Mouse (Mus musculus): ENCODE results near the gene G0s2.
"Not testable (repeated sequence)": the region's sequence is repeated elsewhere in the genome, so short reads cannot be mapped to it uniquely, and the experiment has no call there.

Gene G0s2

GRCm38 (mm10) chr1:193263026-193263907 lies 9.8 kb downstream of the G0s2 start:
- ChIA-PET POLR2A (interaction anchor here in 2 of 4 experiments (0.7 to 1.0 kb wide), 2 partner anchors 10 to 1098 kb away, joined by 4 read pairs; partner anchors contain the start of gene G0s2 (in 1 of the 2)), CTCF (interaction anchor here in 2 of 4 experiments (0.6 to 1.1 kb wide), 3 partner anchors 61 to 178 kb away, joined by 3 to 4 read pairs (median 3); no protein-coding TSS in a partner anchor)

- POLR2A ChIA-PET: no interaction called here
- CTCF ChIA-PET: interaction anchor here in 1 of 4 experiments (0.7 kb wide), 1 partner anchor 469 kb away, joined by 3 read pairs; no protein-coding TSS in a partner anchor
These were observed 11.0 kb downstream of the G0s2 start for GRCm38 (mm10) chr1:193261897-193262548.

- CTCF ChIA-PET: no interaction called here
- POLR2A ChIA-PET: interaction anchor here in 1 of 4 experiments (1.5 kb wide), 1 partner anchor 13 kb away, joined by 3 read pairs; no protein-coding TSS in a partner anchor
These were observed 13.5 kb downstream of the G0s2 start for GRCm38 (mm10) chr1:193259559-193259958.

GRCm38 (mm10) chr1:193256621-193257098 lies 16.4 kb downstream of the G0s2 start:
- CTCF ChIA-PET: interaction anchor here (0.6 to 1.3 kb wide), 6 partner anchors 67 to 434 kb away, joined by 3 to 15 read pairs (median 4); no protein-coding TSS in a partner anchor
- POLR2A ChIA-PET: interaction anchor here in 1 of 4 experiments (0.6 kb wide), 1 partner anchor 183 kb away, joined by 5 read pairs; no protein-coding TSS in a partner anchor

- POLR2A ChIA-PET: interaction anchor here in 1 of 4 experiments (0.6 kb wide), 1 partner anchor 183 kb away, joined by 5 read pairs; no protein-coding TSS in a partner anchor
- CTCF ChIA-PET: interaction anchor here in 3 of 4 experiments (0.6 to 1.0 kb wide), 4 partner anchors 68 to 126 kb away, joined by 3 to 4 read pairs (median 3); no protein-coding TSS in a partner anchor
These were observed 16.8 kb downstream of the G0s2 start for GRCm38 (mm10) chr1:193256289-193256577.

DNA sequence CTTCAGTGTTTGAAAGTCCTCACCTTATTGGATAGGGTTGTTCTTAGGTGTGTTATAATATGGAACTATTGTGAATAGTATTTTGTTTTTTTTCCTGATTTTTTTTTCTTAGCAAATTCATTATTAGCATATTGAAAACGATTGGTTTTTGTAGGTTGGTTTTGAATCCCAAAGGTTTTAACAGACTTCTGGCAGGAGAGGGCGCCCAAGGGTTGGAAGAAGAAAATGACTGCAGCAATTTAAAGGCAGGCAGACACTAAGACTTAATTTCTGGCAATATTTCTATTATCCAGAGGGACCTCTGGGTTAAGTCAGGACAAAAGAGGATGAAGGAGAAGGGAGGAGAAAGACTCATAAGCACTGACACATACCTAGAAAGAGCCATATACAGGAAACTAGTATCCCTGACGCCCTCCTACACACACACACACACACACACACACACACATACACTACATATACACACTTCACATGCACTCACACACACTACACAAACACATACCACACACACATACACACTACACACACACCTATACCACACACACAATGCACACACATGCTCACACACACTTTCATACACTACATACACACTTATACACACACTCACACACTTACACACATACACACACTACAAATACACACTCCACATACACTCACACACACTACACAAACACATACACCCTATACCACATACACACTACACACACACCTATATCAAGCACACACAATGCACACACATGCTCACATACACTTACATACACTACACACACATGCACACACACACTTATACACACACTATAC lies 17.3 kb downstream of the G0s2 start:
- ChIA-PET POLR2A (interaction anchor here in 1 of 4 experiments (1.3 kb wide), 1 partner anchor 121 kb away, joined by 3 read pairs; no protein-coding TSS in a partner anchor), CTCF (interaction anchor here in 3 of 4 experiments (0.7 to 1.0 kb wide), 7 partner anchors 65 to 127 kb away, joined by 3 to 5 read pairs (median 4); no protein-coding TSS in a partner anchor)

- ChIA-PET CTCF (interaction anchor here in 3 of 4 experiments (0.6 to 1.0 kb wide), 6 partner anchors 65 to 725 kb away, joined by 3 to 5 read pairs (median 4); no protein-coding TSS in a partner anchor), POLR2A (interaction anchor here in 1 of 4 experiments (1.3 kb wide), 1 partner anchor 122 kb away, joined by 3 read pairs; no protein-coding TSS in a partner anchor)
These were observed 18.0 kb downstream of the G0s2 start for GRCm38 (mm10) chr1:193255032-193255431.

DNA sequence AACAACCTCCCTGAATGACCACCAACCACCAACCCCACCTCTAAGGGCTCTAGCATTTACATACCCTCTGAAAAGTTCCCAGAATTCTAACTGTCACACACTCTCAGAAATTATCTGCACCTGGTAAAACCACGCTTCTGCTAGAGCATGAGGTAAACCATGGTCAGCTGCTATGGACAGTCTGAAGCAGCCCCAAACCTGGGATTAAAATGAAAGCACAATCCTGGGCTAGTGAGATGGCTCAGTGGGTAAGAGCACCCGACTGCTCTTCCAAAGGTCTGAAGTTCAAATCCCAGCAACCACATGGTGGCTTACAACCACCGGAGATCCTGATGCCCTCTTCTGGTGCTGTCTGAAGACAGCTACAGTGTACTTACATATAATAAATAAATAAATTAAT lies 19.1 kb downstream of the G0s2 start:
- CTCF ChIA-PET, POLR2A ChIA-PET: not testable (repeated sequence)

- CTCF ChIA-PET: interaction anchor here in 1 of 4 experiments (0.6 kb wide), 1 partner anchor 42 kb away, joined by 3 read pairs; no protein-coding TSS in a partner anchor
These were observed 20.4 kb downstream of the G0s2 start for GRCm38 (mm10) chr1:193252616-193253015.

GRCm38 (mm10) chr1:193251386-193251785 lies 21.6 kb downstream of the G0s2 start:
- ChIA-PET CTCF (no interaction called here), POLR2A (interaction anchor here in 2 of 4 experiments (1.4 to 1.7 kb wide), 3 partner anchors 16 to 44 kb away, joined by 3 to 4 read pairs (median 4); no protein-coding TSS in a partner anchor)

More at GRCm38 (mm10) chr1:193252616-193253015, 20.4 kb downstream of the G0s2 start:
- POLR2A ChIA-PET: no interaction called here

GRCm38 (mm10) chr1:193250026-193250425 lies 23.0 kb downstream of the G0s2 start:
- CTCF ChIA-PET: no interaction called here
- POLR2A ChIA-PET: interaction anchor here in 1 of 4 experiments (0.9 to 1.4 kb wide), 3 partner anchors 15 to 28 kb away, joined by 3 to 6 read pairs (median 4); partner anchors contain the start of gene G0s2

- CTCF ChIA-PET: interaction anchor here in 2 of 4 experiments (0.7 to 1.6 kb wide), 2 partner anchors 120 to 132 kb away, joined by 4 read pairs; no protein-coding TSS in a partner anchor
- POLR2A ChIA-PET: interaction anchor here in 1 of 4 experiments (0.7 kb wide), 1 partner anchor 18 kb away, joined by 4 read pairs; no protein-coding TSS in a partner anchor
These were observed 28.8 kb downstream of the G0s2 start for GRCm38 (mm10) chr1:193244235-193244634.

DNA sequence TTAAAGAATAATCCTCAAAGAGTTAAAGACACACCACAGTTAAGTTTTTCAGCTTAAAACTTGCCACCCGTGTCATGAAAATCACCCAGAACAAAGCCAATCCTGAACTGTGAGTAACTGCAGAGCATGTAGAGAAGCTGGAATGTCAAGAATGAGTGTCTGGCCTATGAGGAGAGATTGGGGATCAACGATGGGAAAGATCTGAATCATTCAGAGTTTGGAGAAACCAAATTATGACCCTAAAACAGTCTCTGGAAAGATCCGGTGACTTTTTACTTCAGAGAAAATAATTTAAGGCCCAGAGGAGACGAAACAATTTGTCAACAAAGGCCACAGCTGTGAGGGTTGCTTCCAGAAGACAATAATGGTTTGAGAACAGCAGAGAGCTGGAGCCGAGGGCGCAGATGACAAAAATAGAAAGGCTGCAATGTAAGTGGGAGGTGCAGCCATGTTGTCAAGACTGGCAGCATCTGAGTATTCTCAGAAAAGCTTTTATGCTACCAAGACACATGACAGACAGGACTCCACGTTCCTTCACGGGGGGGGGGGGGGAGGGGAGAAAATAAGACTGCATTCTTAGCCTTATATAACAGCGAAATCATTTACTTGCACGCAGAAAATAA lies 29.3 kb downstream of the G0s2 start:
- ChIA-PET POLR2A (interaction anchor here in 1 of 4 experiments (0.5 kb wide), 1 partner anchor 11 kb away, joined by 3 read pairs; no protein-coding TSS in a partner anchor), CTCF (interaction anchor here in 1 of 4 experiments (1.6 kb wide), 1 partner anchor 120 kb away, joined by 4 read pairs; no protein-coding TSS in a partner anchor)

DNA sequence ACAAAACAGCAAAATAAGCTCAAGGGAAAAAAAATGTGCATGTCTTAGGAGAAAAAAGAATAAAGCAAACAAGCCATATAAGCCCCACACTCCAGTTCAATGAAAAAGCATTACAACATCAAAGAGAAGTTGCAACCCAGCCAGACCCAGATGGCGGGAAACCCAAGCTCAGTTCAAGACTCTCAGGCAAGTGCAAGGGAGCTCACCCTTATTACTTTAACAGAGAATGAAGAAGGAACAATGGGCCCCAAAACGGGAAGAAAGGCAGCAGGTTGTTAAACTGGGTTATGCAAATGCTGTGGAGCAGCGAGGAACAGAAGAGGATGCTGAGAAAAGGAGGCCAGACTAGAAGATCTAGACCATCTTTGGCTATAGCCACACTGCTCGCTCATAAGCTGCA lies 30.2 kb downstream of the G0s2 start:
- ChIA-PET CTCF (interaction anchor here in 1 of 4 experiments (1.6 kb wide), 1 partner anchor 121 kb away, joined by 4 read pairs; no protein-coding TSS in a partner anchor), POLR2A (interaction anchor here in 2 of 4 experiments (0.5 to 0.6 kb wide), 2 partner anchors 9 to 10 kb away, joined by 3 read pairs; no protein-coding TSS in a partner anchor)

- CTCF ChIA-PET: no interaction called here
These were observed 30.8 kb downstream of the G0s2 start for GRCm38 (mm10) chr1:193242238-193242637.

GRCm38 (mm10) chr1:193241436-193241835 lies 31.6 kb downstream of the G0s2 start:
- ChIA-PET POLR2A (no interaction called here), CTCF (no interaction called here)

More at GRCm38 (mm10) chr1:193242238-193242637, 30.8 kb downstream of the G0s2 start:
- POLR2A ChIA-PET: interaction anchor here in 1 of 4 experiments (0.6 kb wide), 1 partner anchor 8 kb away, joined by 3 read pairs; no protein-coding TSS in a partner anchor

DNA sequence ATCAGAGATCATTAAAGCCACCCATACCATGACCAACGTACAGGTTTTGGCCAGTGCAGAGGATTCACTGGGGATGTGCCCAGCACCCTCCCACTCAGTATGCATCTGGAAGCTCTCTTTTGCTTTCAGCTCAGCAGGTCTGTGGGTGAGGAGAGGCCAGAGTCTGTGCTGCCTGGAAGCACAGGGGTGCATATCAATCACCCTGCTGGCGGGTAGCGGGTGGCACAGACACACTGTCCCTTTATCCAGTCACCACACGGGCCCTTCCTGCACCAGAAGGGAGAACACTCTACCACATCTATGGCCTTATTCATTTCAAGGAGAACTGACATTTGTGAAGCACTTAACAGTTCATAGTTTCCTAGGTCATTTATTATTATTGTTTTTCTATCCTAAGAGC lies 34.6 kb downstream of the G0s2 start:
- POLR2A ChIA-PET: interaction anchor here in 1 of 4 experiments (1.0 kb wide), 1 partner anchor 11 kb away, joined by 3 read pairs; no protein-coding TSS in a partner anchor
- CTCF ChIA-PET: no interaction called here

Measured in embryonic stem cell, embryonic (primary cell).